ENCODE assay signal across 23 mouse cellular contexts in the genomic region with DNA sequence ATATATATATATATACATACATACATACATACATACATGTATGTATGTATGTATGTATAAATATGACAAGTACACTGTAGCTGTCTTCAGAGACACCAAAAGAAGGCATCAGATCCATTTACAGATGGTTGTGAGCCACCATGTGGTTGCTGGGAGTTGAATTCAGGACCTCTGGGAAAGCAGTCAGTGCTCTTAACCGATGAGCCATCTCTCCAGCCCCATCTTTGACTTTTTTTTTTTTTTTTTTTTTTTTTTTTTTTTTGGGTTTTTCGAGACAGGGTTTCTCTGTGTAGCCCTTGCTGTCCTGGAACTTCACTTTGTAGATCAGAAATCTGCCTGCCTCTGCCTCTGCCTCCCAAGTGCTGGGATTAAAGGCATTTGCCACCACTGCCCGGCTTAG. TPM values are rescaled to one million over a fixed set of nuclear protein-coding genes. Genes with fewer than 3 reads are reported as not detected.
"Had no signal": no experiment of that assay in that cellular context is flagged by ENCODE, and none has a peak within 500 bp of the region (broad histone marks: within the 10 kb centered on the region; RNA-seq: fewer than 3 reads in every experiment).

No protein-coding gene starts in this region.

RNA-seq across cellular contexts. Expression of gene Qrich2, which starts 2.3 kb away (rescaled TPM):
- total RNA-seq: left cerebral cortex, adult 8-10 months; left cerebral cortex, postnatal 14 days; left cerebral cortex, postnatal 25 days; left cerebral cortex, postnatal 36 days; liver, adult 2 months; megakaryocyte progenitor cell, adult 5-6 weeks; megakaryocyte-erythroid progenitor cell, adult 5-6 weeks; midbrain, postnatal 0 days had no signal
- polyA plus RNA-seq: liver, embryonic 11.5 days; liver, embryonic 12.5 days; liver, embryonic 13.5 days; liver, embryonic 15.5 days; liver, embryonic 16.5 days; liver, postnatal 0 days; lung, embryonic 15.5 days; lung, embryonic 16.5 days; macrophage; midbrain, embryonic 12.5 days; midbrain, embryonic 13.5 days; midbrain, embryonic 14.5 days; midbrain, embryonic 15.5 days; myocyte; neural tube, embryonic 12.5 days had no signal
